Mouse (Mus musculus) testis, adult 2 months (tissue): ENCODE results near the gene Serpina10.

ENCODE experiments used
- CTCF ChIP-seq: fragments of 200-500 bp; IDR thresholded peaks from 2 replicates; pipeline ENCODE4 v1.5.1; 2012; ENCODE audit warnings: low read depth, mild to moderate bottlenecking, inconsistent platforms, low read length, moderate library complexity; ENCODE audit not compliant: control insufficient read depth, insufficient read depth, insufficient replicate concordance
- POLR2A ChIP-seq: fragments of 200-500 bp; IDR thresholded peaks from 2 replicates; pipeline ENCODE4 v1.6.1; 2012; ENCODE audit warnings: low read depth, mild to moderate bottlenecking, inconsistent platforms, low read length, moderate library complexity; ENCODE audit not compliant: control insufficient read depth

- no peak for TF ChIP-seq CTCF
- no peak for TF ChIP-seq POLR2A
Measured at GRCm38 (mm10) chr12:103631203-103631612, at the start of gene Serpina10.
